Mouse (Mus musculus) CD4-positive, CD25-positive, alpha-beta regulatory T cell (primary cell): Measurements from ENCODE around the gene Platr25. TPM values are rescaled to one million over a fixed set of nuclear protein-coding genes. Genes with fewer than 3 reads are reported as not detected.

ENCODE experiments used
- polyA plus RNA-seq: library from polyadenylated mRNA; unstranded; fragments of 100-300 nt; shearing (Covaris generic); gene quantifications from one replicate; pipeline ENCODE4 v1.2.1, GENCODE M21; 2017

Gene Platr25
- polyA plus RNA-seq = 13.3 TPM

GRCm38 (mm10) chr13:62760432-62761415 lies at the start of gene Platr25:
Gene Platr25, minus strand, starts transcription at chr13:62760709.

DNA sequence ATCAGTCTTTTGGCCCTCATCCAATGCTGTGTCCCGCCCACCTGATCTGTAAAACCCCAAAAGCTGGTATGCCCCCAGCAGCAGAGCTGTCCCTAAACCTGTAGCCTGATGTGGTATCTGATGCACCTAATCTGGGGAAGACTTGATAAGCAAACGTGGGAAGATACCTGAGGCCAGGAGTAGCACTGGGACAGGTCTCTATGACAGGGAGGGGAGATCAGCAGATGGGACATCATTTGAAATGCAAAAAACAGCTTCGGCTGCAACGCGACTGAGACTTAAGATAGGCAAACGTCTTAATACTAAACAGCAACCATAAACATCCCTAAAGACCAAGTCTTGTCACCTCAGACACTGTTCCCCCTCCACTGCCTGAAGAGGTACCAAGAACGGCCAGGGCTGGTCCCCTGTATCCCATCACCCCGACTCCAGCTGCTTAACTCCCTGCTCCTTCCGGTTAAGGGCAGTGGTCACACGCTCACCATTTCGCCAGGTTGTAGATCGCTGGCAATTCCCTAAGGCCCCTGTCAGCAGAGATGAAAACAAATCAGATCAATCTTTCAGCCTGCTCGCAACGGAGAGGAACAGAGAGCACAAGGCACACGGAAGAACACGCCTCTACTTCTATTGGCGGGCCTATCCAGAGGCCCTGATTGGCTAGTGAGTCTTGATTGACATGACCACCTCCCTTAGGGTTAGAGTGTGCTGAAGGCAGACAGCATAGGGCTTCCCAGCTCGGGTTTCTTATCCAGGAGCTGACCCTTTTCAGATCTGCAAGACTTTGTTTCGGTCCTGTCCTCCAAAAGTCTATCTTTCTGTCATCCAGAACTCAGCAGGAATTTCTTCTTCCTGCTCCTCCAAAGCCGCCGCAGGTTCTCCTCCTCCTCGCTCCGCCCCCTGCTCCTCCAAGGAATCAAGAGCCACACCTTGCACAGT lies 25.0 kb upstream of the Platr25 start, which contains the start of gene Gm5141:
Gm5141 (minus strand) TSS at position 610 of the 936 bp plus-strand sequence.

DNA sequence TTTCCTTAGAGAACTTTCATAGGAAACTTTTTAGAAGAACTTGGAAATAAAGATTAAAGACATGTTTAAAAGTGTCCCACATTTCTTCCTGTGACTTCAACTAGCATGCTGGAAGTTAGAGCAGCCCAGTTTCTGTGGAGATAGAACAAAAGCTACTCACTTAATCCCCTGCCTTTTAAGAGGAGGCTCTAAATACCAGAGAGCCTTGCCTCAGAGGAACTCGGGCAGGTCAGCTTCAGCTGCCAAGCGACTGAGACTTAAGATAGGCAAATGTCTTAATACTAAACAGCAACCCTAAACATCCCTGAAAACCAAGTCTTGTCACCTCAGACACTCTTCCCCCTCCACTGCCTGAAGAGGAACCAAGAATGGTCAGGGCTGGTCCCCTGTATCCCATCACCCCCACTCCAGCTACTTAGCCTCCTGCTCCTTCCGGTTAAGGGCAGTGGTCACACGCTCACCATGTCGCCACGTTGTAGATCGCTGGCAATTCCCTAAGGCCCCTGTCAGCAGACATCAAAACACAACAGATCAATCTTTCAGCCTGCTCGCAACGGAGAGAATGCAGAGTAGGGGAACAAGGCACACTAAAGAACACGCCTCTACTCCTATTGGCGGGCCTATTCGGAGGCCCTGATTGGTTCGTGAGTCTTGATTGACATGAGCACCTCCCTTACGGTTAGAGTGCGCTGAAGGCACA lies 136.8 kb downstream of the Platr25 start, which contains the start of gene 6720489N17Rik:
6720489N17Rik (minus strand) TSS at position 606 of the 700 bp plus-strand sequence.

Other genes with a start within 250 kb of the Platr25 start
- not detected for gene Zfp935, start 202.2 kb downstream of the Platr25 start, polyA plus RNA-seq
- gene Zfp934, start 189.5 kb downstream of the Platr25 start, polyA plus RNA-seq = 8.5 TPM
- gene 6720489N17Rik, start 136.5 kb downstream of the Platr25 start, polyA plus RNA-seq = 2.0 TPM
- gene Gm5141, start 25.1 kb upstream of the Platr25 start, polyA plus RNA-seq = 4.1 TPM
- not detected for gene Fbp2, start 97.7 kb upstream of the Platr25 start, polyA plus RNA-seq
- not detected for gene Fbp1, start 127.6 kb upstream of the Platr25 start, polyA plus RNA-seq
- 169 TPM for gene 2010111I01Rik, start 204.2 kb upstream of the Platr25 start, polyA plus RNA-seq